Mouse (Mus musculus) heart, embryonic 15.5 days (tissue): ENCODE results near the gene Milr1. TPM values are rescaled to one million over a fixed set of nuclear protein-coding genes. Genes with fewer than 3 reads are reported as not detected.
"Not testable (repeated sequence)": the region's sequence is repeated elsewhere in the genome, so short reads cannot be mapped to it uniquely, and the experiment has no call there.

Source experiments
- ATAC-seq: fragments of 200-750 bp; cut with Nextera tagmentation; replicated peaks from 2 replicates; pipeline ENCODE4 v1.8.0; 2017; ENCODE audit warnings: low read depth, moderate TSS enrichment; ENCODE audit not compliant: insufficient number of reproducible peaks, insufficient read depth, low FRiP score
- H3K27ac ChIP-seq: fragments of 300-500 bp; sonication (generic); 2 replicates; pipeline ENCODE4 v1.5.1; 2015; ENCODE audit warnings: mild to moderate bottlenecking, inconsistent platforms
- H3K27me3 ChIP-seq: fragments of 300-500 bp; sonication (generic); 2 replicates; pipeline ENCODE4 v1.6.1; 2015; ENCODE audit warnings: inconsistent platforms
- H3K36me3 ChIP-seq: fragments of 300-500 bp; sonication (generic); 2 replicates; pipeline ENCODE4 v1.6.1; 2015; ENCODE audit warnings: mild to moderate bottlenecking, inconsistent platforms
- H3K4me1 ChIP-seq: fragments of 300-500 bp; sonication (generic); replicated peaks from 2 replicates; pipeline ENCODE4 v1.6.1; 2015; ENCODE audit warnings: inconsistent platforms
- H3K4me2 ChIP-seq: fragments of 300-500 bp; sonication (generic); 2 replicates; pipeline ENCODE4 v1.6.1; 2015; ENCODE audit warnings: inconsistent platforms, mild to moderate bottlenecking, moderate library complexity
- H3K4me3 ChIP-seq: fragments of 300-500 bp; sonication (generic); 2 replicates; pipeline ENCODE4 v1.5.1; 2015; ENCODE audit warnings: mild to moderate bottlenecking, inconsistent platforms
- H3K9ac ChIP-seq: fragments of 300-500 bp; sonication (generic); 2 replicates; pipeline ENCODE4 v1.6.1; 2015; ENCODE audit warnings: mild to moderate bottlenecking, inconsistent platforms
- H3K9me3 ChIP-seq: fragments of 300-500 bp; sonication (generic); replicated peaks from 2 replicates; pipeline ENCODE4 v1.6.1; 2016; ENCODE audit warnings: inconsistent platforms
- WGBS: fragments of 180-500 bp; shearing (Covaris S2); methylation state at CpG from one replicate; pipeline ENCODE4 v1.1.7; 2015; ENCODE audit warnings: mixed read lengths; 5-methylcytosine and 5-hydroxymethylcytosine counted together
- polyA plus RNA-seq: library from polyadenylated mRNA; unstranded; fragments of >200 nt; fragmentation: Nextera tagmentation; extraction: Ambion mirVana; gene quantifications from 2 replicates; pipeline ENCODE4 v1.2.1, GENCODE M21; 2015

Milr1 gene
- polyA plus RNA-seq, 1 experiment from 2014 or later: 0.88 TPM

DNA sequence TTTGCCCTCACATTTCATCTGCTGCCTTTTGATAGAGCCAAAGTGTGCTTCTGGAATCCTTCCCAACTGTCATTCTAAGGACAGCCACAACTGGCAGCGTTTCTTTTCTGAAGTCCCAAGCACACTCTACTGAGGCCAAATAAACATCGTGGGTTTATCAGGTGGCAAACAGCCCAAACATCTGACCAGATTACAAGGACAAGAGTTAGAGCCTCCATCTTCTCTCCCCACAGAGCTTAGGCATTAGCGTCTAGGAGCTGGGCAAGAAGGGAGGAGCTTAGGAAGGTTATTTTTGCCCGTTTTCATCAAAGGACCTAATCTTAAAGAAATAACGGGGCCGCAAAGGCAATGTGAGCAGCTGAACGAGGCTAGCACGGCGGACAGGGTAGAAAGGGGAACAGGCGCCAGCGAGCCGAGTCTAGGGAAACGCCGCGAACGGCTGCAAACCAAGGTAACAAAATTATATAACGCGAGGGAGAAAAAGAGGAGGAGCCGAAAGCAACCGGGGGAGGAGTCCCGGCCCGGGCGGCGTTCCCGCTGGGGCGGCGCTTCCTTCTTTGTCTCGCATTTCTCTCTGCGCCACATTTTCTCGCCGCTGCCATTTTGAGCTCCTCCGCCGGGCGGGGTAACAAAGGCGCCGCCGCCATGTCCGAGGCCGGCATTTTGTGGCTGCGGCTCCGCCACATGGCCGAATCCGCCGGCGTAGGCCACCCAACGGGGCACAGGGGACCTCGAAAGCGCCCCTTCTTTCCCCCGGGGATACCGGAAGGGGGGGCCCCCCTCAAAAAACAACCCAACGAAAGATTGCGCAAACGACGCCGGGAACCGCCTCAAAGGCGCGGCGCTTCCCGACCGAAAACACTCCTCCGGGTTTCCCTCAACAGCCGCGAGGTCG is 36.4 kb downstream of the Milr1 start:
- Histone ChIP-seq H3K4me2 (peak overlapping the region; percentile 60), H3K4me1 (peaks cover 21% of the 10 kb centered on the region), H3K27me3 (no peaks in the 10 kb centered on the region), H3K27ac (peak overlapping the region; percentile 100), H3K9me3 (no peaks in the 10 kb centered on the region), H3K9ac (peak overlapping the region; percentile 99), H3K4me3 (peak overlapping the region; percentile 87), H3K36me3 (peaks cover 41% of the 10 kb centered on the region)
- under 1% methylated on average over 64 of the region's 65 CpGs for WGBS
- ATAC-seq: peak; percentile 29

DNA sequence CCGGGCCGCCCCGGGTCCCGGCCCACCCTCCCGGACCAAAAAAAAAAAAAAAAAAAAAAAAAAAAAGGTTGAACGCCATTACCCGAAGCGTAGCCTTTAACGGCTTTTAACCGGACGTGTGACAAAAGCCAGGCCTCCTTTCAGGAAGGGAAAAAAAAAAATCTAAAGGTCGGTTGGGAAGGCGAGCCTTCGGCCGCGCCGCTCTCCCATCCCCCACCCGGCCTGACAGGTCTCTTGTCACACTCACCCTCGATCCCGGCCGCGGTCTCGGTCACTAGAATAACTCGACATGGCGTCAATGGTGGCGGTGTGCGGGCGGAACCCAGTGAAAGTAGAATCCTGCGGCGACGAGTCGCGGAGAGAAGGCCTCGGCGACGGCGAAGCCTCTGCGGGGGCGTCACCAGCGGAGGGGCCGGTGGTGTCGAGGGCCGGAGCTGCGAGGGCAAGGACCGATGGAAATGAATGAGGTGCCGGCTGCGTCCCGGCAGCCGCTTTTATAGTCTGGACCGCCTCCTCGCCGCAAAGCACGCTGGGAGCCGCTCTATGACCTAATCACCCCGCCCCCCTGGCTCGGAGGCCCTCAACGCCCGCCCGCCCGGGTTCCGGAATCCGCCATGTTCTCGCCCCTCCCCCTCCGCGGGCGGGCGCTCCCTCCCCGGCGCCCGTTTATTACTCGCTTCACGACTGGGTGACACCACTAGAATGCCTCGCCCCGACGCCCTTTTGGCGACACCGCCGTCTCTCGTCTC is 37.2 kb downstream of the Milr1 start:
- Histone ChIP-seq H3K9me3 (no peaks in the 10 kb centered on the region), H3K4me1 (peaks cover 21% of the 10 kb centered on the region), H3K27me3 (no peaks in the 10 kb centered on the region), H3K4me3 (peak overlapping the region; percentile 87), H3K4me2 (peak overlapping the region; percentile 73), H3K36me3 (peaks cover 41% of the 10 kb centered on the region), H3K27ac (peak overlapping the region; percentile 100), H3K9ac (peak overlapping the region; percentile 99)
- WGBS: under 1% methylated on average over 66 of the region's 79 CpGs
- peak; percentile 81 for ATAC-seq

DNA sequence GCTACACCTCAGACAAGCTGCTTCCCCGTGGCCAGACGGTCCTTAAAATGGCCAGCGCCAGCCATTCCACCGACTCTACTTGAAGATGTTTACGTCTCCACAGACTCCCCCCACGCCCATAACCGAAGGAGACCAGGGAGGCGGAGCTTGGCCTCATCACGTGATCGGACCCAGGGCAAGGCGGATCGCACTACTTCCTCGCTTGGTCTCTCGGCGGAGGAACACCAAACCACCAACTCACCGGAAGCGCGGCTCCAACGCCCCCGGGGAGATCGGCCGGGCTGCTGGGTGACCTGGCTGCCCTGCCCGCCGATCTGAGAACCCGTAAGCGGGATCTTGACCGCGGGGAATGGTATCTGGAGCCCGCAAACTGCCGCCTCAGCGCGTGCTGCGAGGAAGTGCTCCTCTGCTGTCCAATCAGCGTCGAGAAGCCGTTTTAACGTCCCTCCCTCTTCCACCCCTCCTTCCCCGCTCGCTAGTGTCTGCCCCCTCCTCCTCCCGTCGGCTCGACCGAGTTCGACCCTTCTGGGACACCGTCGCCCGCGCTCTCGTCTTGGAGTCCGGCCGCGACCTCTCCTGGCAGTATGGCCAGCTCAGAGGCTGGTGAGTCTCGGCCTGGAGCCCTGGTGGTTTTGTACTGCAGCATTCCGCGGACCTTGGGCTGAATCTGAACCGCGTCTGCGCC is 37.9 kb downstream of the Milr1 start, which contains the start of the genes Ddx5 and Cep95:
TSS of gene Ddx5 (minus strand) at position 411 of the 685 bp plus-strand sequence.
TSS of gene Cep95 (plus strand) at position 478 of the 685 bp plus-strand sequence.
- peak within 1 kb of the TSS; percentile 100 for H3K27ac ChIP-seq
- WGBS: under 1% methylated on average over 58 of the region's 58 CpGs
- ATAC-seq: peak; percentile 91
- peak within 1 kb of the TSS; percentile 99 for H3K9ac ChIP-seq
- H3K4me3 ChIP-seq: peak within 1 kb of the TSS; percentile 87
- H3K4me1 ChIP-seq: peaks cover 21% of the 10 kb centered on the region
- H3K27me3 ChIP-seq: no peaks in the 10 kb centered on the region
- peaks cover 38% of the 10 kb centered on the region for H3K36me3 ChIP-seq
- H3K9me3 ChIP-seq: no peaks in the 10 kb centered on the region
- peak within 1 kb of the TSS; percentile 73 for H3K4me2 ChIP-seq

DNA sequence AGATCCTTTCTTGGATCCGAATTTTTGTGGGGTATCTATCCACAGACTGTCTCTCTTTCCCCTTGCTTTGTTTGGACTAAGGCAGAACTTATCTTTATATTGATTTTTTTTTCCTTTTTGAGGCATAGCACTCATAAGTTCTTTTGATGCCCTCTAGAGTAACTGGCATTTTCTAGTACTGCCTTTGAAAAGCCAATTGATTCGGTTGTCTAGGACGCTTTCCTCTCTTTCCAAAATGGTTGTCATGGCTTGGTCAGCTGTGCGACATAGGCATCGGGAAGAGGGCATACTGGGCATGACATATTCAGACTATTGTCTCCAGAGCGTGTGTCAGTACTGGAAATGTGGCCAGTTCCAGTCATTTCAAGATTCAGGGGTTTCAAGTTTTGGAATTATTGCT is 38.6 kb downstream of the Milr1 start:
- WGBS: under 1% methylated on average over 6 of the region's 6 CpGs
- Histone ChIP-seq H3K4me2 (peak overlapping the region; percentile 73), H3K4me3 (peak overlapping the region; percentile 87), H3K27ac (peak overlapping the region; percentile 100), H3K27me3 (no peaks in the 10 kb centered on the region), H3K9ac (peak overlapping the region; percentile 99), H3K9me3 (no peaks in the 10 kb centered on the region), H3K4me1 (peaks cover 21% of the 10 kb centered on the region), H3K36me3 (peaks cover 36% of the 10 kb centered on the region)
- no peak for ATAC-seq

DNA sequence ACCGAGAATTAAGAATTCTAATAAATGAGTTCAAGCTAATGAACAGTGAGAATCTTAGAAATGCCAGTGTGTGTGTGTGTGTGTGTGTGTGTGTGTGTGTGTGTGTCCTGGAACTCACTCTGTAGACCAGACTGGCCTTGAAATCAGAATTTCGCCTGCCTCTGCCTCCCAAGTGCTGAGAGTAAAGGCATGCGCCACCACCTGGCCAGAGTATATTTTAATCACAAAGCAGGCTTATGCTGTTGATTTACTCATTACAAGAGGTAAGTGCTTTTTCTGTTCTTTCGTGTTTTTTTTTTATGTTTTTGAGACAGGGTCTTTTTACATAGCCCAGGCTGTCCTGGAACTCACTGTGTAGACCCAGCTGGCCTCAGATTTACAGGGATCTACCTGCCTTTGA is 42.8 kb downstream of the Milr1 start:
- H3K9ac ChIP-seq: no peak overlapping the region
- H3K4me3 ChIP-seq: no peak overlapping the region
- H3K27me3 ChIP-seq: no peaks in the 10 kb centered on the region
- H3K9me3 ChIP-seq: no peaks in the 10 kb centered on the region
- H3K27ac ChIP-seq: no peak overlapping the region
- H3K4me2 ChIP-seq: no peak overlapping the region
- peaks cover 6% of the 10 kb centered on the region for H3K4me1 ChIP-seq
- ATAC-seq: no peak
- WGBS: 76% methylated on average over 4 of the region's 4 CpGs
- peaks cover 55% of the 10 kb centered on the region for H3K36me3 ChIP-seq

- no peak for ATAC-seq
- no peaks in the 10 kb centered on the region for H3K9me3 ChIP-seq
- 50% methylated on average over 9 of the region's 9 CpGs for whole genome bisulfite sequencing
- H3K4me3 ChIP-seq: no peak overlapping the region
- H3K9ac ChIP-seq: no peak overlapping the region
- no peak overlapping the region for H3K4me2 ChIP-seq
- no peaks in the 10 kb centered on the region for H3K27me3 ChIP-seq
- no peak overlapping the region; the same call in 1 of the 2 replicates for H3K27ac ChIP-seq
- no peaks in the 10 kb centered on the region for H3K4me1 ChIP-seq
- peaks cover 73% of the 10 kb centered on the region for H3K36me3 ChIP-seq
These were observed 44.7 kb downstream of the Milr1 start for GRCm38 (mm10) chr11:106795679-106796078.

DNA sequence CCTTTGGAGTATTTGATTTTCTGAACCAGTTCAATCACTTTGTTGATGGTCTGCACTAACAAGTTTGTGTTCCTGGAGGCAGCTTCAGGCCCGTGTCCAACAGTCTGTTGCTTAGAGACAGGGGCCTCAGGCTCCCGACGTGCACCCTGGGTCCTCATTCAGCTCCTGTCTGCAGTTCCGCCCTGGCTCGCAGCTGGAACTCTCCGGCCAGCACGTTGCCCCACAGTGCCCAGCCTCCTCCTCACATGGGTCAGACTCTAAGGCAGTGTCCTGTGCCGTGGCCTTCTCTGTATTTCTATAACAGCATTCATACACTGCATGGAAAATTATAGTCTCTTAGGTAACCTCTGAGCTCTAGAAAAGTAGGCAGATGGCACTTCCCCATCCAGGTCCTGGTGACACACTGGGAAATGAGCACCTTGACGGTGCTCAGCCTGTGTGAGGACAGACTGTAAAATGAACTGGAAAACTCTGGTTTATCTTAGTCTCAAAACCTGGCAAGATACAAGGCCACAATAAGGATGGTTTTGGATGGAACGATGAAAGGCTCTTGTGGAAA is 51.1 kb downstream of the Milr1 start:
- 88% methylated on average over 10 of the region's 10 CpGs for WGBS
- Histone ChIP-seq H3K27ac (no peak overlapping the region), H3K9ac (no peak overlapping the region), H3K4me2 (no peak overlapping the region), H3K4me1 (no peaks in the 10 kb centered on the region), H3K9me3 (no peaks in the 10 kb centered on the region), H3K27me3 (no peaks in the 10 kb centered on the region), H3K36me3 (peaks cover 81% of the 10 kb centered on the region), H3K4me3 (no peak overlapping the region)
- no peak for ATAC-seq

DNA sequence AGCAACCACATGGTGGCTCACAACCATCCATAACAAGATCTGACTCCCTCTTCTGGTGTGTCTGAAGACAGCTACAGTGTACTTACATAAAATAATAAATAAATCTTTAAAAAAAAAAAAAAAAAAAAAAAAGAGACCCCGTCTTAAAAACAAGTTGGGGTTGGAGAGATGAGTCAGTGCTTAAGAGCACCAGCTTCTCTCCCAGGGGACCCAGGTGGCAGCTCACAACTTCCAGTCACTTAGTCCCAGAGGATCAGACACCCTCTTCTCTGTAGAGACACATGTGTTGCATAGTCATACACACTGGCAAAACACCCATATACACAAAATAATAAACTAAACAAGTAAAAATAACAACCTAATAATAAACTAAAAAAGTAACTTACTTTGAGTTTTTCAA is 56.4 kb downstream of the Milr1 start:
- H3K27ac ChIP-seq, H3K27me3 ChIP-seq, H3K9ac ChIP-seq, H3K4me2 ChIP-seq, ATAC-seq, H3K9me3 ChIP-seq, H3K4me3 ChIP-seq, H3K4me1 ChIP-seq: not testable (repeated sequence)
- H3K36me3 ChIP-seq: peaks cover 60% of the 10 kb centered on the region
- WGBS: 71% methylated on average over 1 of the region's 1 CpGs

DNA sequence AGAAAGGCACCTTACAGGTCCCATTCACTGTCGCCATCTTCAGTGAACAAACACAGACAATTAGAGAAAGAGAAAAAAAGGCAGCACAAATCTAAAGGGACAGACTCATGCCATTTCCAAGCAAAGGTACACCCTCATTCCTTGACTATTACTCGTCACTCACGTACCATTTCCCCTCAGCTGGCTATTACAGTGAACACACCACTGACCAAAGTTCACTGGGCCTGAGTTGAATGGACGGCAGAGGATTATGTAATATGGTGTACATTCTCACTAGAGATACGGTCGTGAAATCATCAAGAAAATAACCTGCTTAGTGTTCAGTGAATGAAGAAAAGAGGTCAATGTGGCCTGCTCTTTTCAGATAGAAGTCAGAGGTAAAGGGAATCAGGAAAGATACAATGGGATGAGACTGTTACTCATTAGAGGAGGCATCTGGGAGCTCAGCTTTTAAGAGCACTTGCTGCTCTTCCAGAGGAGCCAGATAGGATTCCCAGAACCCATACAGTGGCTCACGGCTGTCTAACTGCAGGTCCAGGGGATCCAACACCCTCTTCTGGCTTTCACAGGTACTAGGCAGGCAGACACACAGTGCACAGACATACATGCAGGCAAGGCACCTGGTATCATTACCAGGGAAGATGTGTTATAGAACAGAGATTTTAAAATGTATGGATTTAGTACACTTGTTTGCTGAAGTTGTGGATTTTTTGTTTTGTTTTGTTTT is 61.5 kb downstream of the Milr1 start:
- Histone ChIP-seq H3K4me1 (peaks cover 19% of the 10 kb centered on the region), H3K9me3 (no peaks in the 10 kb centered on the region), H3K4me2 (no peak overlapping the region), H3K4me3 (no peak overlapping the region), H3K27ac (no peak overlapping the region), H3K9ac (no peak overlapping the region), H3K36me3 (peaks cover 73% of the 10 kb centered on the region), H3K27me3 (no peaks in the 10 kb centered on the region)
- WGBS: 81% methylated on average over 7 of the region's 7 CpGs
- ATAC-seq: no peak

DNA sequence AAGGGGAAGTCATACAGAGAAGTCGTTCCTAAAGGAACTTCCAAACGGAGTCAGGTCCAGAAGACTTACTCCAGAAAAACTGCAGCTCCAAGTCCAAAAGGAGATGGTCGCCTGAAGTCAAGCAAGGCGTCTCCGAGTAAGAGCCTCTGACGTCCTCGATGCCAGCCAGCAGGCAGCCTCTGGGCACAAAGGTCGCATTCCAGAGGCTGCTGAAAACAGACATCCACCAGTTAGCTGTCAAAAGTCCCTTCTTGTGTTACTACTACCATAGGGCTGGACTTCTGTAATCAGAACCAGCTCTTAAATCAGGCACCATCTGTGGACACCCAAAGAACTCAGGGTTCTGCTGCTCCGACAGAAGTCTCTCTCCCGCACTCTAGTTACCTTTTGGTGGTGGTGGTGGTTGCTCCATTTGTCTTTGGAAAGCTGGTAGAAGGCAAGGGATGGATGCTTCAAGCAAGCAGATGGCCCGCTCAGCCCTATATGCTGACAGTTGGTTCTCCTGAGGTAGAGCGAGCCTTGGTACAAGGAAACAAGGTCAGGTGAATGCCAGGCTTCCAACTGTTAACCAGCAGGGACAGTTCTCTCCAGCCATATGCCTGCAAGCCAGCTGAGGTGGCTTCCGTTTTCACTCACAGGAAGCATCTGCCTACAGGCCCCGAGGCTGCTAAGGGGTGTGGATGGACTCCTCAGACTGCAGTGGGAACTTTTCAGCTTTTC is 63.7 kb downstream of the Milr1 start:
- no peak overlapping the region for H3K9ac ChIP-seq
- H3K27ac ChIP-seq: no peak overlapping the region
- no peak for ATAC-seq
- peaks cover 35% of the 10 kb centered on the region for H3K4me1 ChIP-seq
- no peaks in the 10 kb centered on the region for H3K9me3 ChIP-seq
- no peaks in the 10 kb centered on the region for H3K27me3 ChIP-seq
- 70% methylated on average over 14 of the region's 14 CpGs for WGBS
- H3K4me3 ChIP-seq: no peak overlapping the region
- H3K36me3 ChIP-seq: peaks cover 72% of the 10 kb centered on the region
- H3K4me2 ChIP-seq: no peak overlapping the region
